Mouse (Mus musculus) myocyte (in vitro differentiated cells): ENCODE measurements around the gene Gabbr2.

Experiments used
- CEBPB ChIP-seq: IDR thresholded peaks from 2 replicates; pipeline ENCODE4 v1.6.1; 2011; ENCODE audit warnings: mild to moderate bottlenecking, moderate library complexity; ENCODE audit not compliant: poor library complexity, insufficient read depth, severe bottlenecking
- E2F4 ChIP-seq: IDR thresholded peaks from one replicate; pipeline ENCODE4 v1.6.1; 2011; ENCODE audit warnings: mild to moderate bottlenecking, control low read depth, moderate library complexity; ENCODE audit not compliant: insufficient read depth
- MAX ChIP-seq: IDR thresholded peaks from one replicate; pipeline ENCODE4 v1.6.1; 2011; ENCODE audit warnings: low read depth, mild to moderate bottlenecking, control low read depth
- MYOG ChIP-seq, 3 experiments: IDR thresholded peaks; one replicate each; pipeline ENCODE4 v1.6.1; 2011; ENCODE audit warnings: control low read depth in 2 of 3, low read depth in 2 of 3, mild to moderate bottlenecking in 2 of 3; ENCODE audit not compliant: insufficient read length in 2 of 3, control insufficient read depth in 1 of 3, insufficient read depth in 1 of 3
- POLR2A ChIP-seq: IDR thresholded peaks from one replicate; pipeline ENCODE4 v1.6.1; 2011; ENCODE audit warnings: low read depth, mild to moderate bottlenecking, control low read depth, moderate library complexity; ENCODE audit not compliant: insufficient read length
- POLR2AphosphoS2 ChIP-seq: IDR thresholded peaks from one replicate; pipeline ENCODE4 v1.6.1; 2011; ENCODE audit warnings: low read depth, control low read depth; ENCODE audit not compliant: insufficient read length
- REST ChIP-seq: IDR thresholded peaks from one replicate; pipeline ENCODE4 v1.6.1; 2011; ENCODE audit warnings: mild to moderate bottlenecking, control low read depth, moderate library complexity; ENCODE audit not compliant: insufficient read depth, insufficient read length
- TCF12 ChIP-seq: IDR thresholded peaks from one replicate; pipeline ENCODE4 v1.6.1; 2011; ENCODE audit warnings: mild to moderate bottlenecking, control low read depth; ENCODE audit not compliant: poor library complexity, insufficient read depth, severe bottlenecking
- TCF3 ChIP-seq: IDR thresholded peaks from one replicate; pipeline ENCODE4 v1.6.1; 2011; ENCODE audit warnings: low read depth, control low read depth; ENCODE audit not compliant: insufficient read length

GRCm38 (mm10) chr4:47028791-47029190, 37.1 kb upstream of the Gabbr2 start:
- TF ChIP-seq POLR2A = no peak
- no peak for TF ChIP-seq REST
- TF ChIP-seq MAX = no peak
- TF ChIP-seq E2F4 = no peak
- TF ChIP-seq POLR2AphosphoS2 = no peak
- no peak for TF ChIP-seq TCF12
- no peak for TF ChIP-seq TCF3
- no peak for TF ChIP-seq MYOG (IDR thresholded peaks at IDR 0.05; ENCODE audit: control insufficient read depth in 1 of 3, insufficient read depth in 1 of 3, insufficient read length in 2 of 3, low read depth in 2 of 3)
- no peak for TF ChIP-seq CEBPB
